Mouse (Mus musculus) large intestine, adult 2 months (tissue): ENCODE results near the gene Spns2. TPM values are rescaled to one million over a fixed set of nuclear protein-coding genes. Genes with fewer than 3 reads are reported as not detected.

Experiments
- DNase-seq: peaks from one replicate; pipeline ENCODE4 v3.0.0-alpha.2; 2012; ENCODE audit warnings: low read depth, low spot score
- WGBS: fragments of 180-500 bp; shearing (Covaris S2); methylation state at CpG from one replicate; pipeline ENCODE4 v1.1.7; 2018; 5-methylcytosine and 5-hydroxymethylcytosine counted together
- polyA plus RNA-seq: library from polyadenylated mRNA; depleted of rRNA; stranded (reverse); fragments of >200 nt; gene quantifications from 2 replicates; pipeline ENCODE4 v1.2.3, GENCODE M21; 2012

Gene Spns2
- polyA plus RNA-seq, 1 experiment, result 15.1 TPM

- no peak for DNase-seq
- 34% methylated on average over 5 of the region's 5 CpGs for WGBS
These were observed 12.5 kb downstream of the Spns2 start for GRCm38 (mm10) chr11:72477182-72477581.

DNA sequence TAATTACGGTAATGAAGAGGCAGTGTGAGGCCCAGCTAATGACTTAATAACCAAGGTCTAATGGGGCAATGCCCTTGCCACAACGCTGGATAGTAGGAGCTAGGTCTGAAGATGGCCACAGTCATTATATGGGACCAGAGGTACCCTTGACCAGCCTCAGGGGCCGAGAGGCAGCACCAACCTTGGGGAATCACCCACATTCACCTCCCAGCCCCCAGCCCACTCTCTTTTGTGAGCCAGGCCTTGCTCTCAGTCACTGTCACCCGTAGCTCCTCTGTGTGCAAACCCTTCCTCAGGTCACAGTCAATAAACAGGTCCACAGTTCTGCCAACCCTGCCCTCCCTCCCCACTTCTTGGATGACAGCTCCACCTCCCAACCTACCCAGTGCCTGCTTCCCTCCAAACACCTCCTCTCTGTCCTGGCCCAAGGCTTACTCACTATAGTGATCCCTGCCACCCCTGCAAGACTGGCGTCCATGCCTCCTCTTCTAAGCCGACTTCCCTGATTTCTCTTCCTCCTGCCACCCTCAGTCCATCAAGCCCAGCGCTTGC, 13.6 kb downstream of the Spns2 start:
- 79% methylated on average over 7 of the region's 7 CpGs for WGBS

GRCm38 (mm10) chr11:72475408-72475807, 14.3 kb downstream of the Spns2 start:
- 81% methylated on average over 7 of the region's 7 CpGs for WGBS
- no peak for DNase-seq

More for the DNA sequence above, 13.6 kb downstream of the Spns2 start:
- no peak for DNase-seq

- no peak for DNase-seq
- 73% methylated on average over 3 of the region's 3 CpGs for WGBS
These were observed 14.8 kb downstream of the Spns2 start for GRCm38 (mm10) chr11:72474926-72475325.

DNA sequence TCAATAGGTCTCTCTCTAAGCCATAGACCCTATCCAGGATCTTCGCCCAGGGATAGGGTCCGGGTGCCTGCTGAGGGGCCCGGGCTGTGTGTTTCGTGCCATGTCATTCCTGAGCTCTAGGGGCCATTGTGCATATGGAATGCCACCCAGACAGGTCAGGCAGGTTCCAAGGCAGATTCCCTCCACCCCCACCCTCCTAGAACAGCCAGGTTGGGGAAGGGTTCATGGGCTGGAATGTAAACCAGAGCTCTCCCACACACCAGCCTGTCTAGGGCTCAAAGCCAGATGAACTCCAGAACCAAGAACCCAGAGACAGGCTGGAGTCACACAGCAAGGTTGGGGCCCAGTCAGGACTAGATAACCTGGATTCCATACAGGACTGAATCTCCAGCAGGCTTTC, 16.2 kb downstream of the Spns2 start:
- DNase-seq, result no peak
- 52% methylated on average over 4 of the region's 4 CpGs for WGBS

DNA sequence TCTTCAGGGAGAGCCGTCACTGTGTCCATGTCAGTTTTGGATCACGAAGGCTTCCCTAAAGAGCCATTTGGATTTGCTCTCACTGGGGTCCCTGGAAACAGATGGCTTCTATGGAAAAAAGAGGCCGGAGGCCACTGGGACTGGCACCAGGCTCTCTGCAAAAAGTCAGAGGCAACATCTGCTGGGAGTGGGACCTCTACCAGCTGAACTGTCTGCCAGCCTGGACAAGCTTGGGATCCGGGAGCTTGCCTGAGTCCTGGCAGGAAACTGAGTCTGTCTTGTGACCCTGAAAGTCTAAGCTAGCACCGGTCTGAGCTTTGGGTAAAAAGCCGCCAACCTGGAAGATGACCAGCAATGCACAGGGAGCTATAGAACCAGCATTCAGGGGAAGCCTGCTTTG, 18.3 kb downstream of the Spns2 start:
- WGBS, result 86% methylated on average over 6 of the region's 6 CpGs
- no peak for DNase-seq

GRCm38 (mm10) chr11:72470004-72470403, 19.7 kb downstream of the Spns2 start:
- WGBS, result 65% methylated on average over 4 of the region's 4 CpGs
- DNase-seq, result no peak

DNA sequence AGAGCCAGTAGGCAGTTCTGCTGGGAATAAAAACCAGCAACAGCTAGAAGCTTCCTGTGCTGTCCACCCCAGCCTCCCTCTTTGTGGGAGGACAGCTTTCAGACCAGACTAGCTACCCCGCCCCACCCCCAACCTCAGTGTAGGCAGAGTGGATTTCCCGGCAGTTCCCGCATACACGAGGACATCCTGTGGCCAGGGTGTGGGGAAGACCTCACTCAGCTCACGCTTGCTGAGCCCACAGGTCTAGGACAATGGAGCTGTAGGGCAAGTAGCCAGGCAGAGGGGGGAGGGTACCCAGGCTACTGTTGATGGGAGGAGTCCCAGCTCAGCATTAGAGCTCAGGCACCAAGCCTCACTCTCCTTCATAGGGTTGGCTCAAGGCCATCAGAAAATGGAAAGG, 20.5 kb downstream of the Spns2 start:
- WGBS, result 17% methylated on average over 5 of the region's 5 CpGs

DNA sequence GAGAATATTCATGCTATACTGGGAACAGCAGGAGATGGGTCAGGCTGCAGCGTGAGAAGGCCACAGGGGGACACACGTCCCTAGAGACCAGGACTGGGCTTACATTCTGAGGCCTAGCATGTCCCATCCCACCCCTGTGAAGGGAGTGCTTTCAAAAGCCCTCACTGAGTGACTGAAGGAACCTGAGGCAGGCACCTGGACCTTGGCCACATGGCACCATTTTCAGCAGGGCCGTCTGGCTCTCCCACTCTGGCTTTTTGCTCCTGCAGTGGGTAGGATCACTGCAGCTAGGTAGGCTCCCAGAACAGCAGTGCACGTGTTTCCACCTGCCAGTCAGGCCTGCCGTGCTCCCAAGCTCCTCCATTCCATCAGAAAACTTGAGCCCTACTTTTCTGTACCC, 21.2 kb downstream of the Spns2 start:
- no peak for DNase-seq
- 60% methylated on average over 5 of the region's 5 CpGs for whole genome bisulfite sequencing

More for the DNA sequence above, 20.5 kb downstream of the Spns2 start:
- no peak for DNase-seq

DNA sequence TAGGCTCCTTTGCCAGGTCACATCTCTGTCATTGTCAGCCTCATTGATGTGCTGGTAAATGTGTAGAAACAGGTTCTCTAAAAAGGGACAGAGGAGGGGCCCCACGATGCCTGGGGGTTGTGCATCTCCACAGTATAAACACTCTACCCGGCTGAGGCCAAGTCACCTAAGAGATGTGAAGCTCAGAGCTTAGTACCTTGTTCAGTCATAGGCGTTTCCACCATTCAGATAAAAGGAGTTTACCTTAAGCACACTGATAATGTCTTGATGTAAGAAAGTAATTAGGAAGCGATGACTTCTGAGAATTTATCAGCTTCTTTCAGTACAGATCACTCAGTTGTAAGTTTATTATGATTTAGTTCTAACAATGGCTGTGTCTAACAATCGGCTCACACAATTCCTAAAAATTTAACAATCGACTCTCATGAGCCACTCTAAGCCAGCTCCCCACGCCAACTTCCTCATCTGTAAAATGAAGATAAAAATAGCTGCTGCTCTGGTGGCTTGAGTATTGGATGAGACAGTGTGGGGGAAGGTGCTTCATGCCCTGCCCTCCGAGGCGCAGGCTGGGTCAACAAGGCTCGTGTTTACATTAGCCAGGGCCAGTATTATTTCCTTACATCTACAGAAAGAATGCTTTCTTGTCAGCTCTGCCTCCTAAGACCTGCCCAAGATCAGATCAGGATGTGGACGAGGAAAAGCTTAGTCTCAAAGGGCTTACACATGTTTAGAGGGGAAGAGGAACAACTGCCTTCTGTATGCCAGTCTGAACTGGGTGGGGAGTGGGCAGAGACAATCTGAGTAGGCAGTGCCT, 22.8 kb downstream of the Spns2 start:
- WGBS, result 4% methylated on average over 11 of the region's 11 CpGs
- DNase-seq, result no peak

DNA sequence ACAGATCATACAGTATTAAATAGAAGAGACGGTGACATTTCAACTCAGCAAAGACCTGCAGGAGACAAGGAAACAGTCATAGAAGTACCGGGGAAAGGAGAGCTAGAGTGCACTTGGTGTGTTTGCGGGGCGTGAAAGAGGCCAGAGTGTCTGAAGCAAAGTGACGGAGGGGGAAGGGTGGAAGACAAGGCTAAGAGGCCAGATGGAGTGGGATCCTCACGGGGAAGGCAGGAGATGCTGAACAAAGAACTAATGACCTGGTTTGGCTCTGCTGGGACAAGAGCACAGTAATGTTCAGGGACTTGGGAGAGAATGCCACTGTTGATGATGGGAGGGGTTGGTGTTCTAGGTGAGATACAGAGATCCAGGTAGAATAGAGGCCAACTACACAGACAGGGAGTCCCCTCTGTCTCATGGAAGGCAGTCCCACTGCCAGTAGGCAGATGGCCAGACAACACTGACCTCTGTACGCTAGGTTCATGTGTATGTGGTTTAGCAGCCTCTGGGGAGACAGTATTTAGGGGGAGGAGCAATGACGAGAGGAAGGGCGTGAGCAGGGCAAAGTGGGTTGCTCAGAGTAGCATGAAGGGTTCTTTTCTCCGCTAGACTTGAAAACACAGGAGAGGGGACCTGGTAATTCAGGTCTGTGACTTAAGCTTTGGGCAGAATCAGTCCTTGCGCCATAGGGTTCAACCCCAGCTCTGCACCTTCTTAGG, 23.6 kb downstream of the Spns2 start:
- WGBS, result 33% methylated on average over 11 of the region's 11 CpGs
- DNase-seq, result no peak

DNA sequence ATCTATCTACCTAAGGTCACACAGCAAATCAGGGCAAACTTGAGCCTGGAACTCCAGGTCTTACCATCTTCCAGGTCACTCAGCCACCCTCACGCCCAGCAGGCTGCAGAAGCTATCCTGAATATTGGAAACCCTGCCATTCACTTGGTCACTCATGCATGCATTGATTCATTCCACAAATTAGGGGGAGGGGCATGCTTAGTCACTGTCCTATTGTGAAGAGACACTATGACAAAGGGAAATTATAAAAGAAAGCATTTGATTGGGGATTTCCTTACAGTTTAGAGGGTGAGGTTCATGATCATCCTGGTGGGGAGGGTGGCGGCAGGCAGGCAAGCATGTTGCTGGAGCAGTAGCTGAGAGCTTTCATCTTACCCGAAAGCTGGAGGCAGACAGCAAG, 24.9 kb downstream of the Spns2 start:
- no peak for DNase-seq
- WGBS, result 63% methylated on average over 3 of the region's 3 CpGs

DNA sequence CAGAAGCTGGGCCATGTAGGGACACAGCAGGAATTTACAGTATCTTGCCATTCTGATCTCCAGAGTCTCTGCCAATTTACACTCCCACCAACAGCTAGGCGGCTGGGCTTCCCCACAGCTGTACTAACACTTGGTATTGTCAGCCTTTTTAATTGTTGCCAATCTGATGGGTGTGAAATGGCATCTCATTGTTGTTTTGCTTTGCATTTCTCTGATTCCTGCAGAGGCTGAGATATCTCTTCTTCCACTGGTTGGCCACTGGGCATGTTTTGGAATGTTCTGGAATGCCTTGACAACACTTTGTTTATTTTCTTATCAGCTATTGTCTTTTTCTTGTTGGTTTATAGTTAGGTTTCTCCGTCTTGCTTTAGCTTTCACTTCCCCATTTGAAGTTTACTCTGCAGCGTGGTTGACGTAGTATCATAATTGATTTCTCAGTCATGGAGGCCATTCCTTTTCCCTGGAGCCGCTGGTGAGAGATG, 28.2 kb downstream of the Spns2 start:
- WGBS, result 29% methylated on average over 5 of the region's 5 CpGs
- DNase-seq, result no peak

GRCm38 (mm10) chr11:72458502-72458901, 31.2 kb downstream of the Spns2 start:
- WGBS, result 81% methylated on average over 3 of the region's 3 CpGs
- DNase-seq, result no peak

- 72% methylated on average over 12 of the region's 12 CpGs for WGBS
- DNase-seq, result no peak
These were observed 31.7 kb downstream of the Spns2 start for GRCm38 (mm10) chr11:72457995-72458496.

GRCm38 (mm10) chr11:72455694-72456093, 34.0 kb downstream of the Spns2 start:
- DNase-seq, result no peak
- WGBS, result 67% methylated on average over 5 of the region's 5 CpGs

DNA sequence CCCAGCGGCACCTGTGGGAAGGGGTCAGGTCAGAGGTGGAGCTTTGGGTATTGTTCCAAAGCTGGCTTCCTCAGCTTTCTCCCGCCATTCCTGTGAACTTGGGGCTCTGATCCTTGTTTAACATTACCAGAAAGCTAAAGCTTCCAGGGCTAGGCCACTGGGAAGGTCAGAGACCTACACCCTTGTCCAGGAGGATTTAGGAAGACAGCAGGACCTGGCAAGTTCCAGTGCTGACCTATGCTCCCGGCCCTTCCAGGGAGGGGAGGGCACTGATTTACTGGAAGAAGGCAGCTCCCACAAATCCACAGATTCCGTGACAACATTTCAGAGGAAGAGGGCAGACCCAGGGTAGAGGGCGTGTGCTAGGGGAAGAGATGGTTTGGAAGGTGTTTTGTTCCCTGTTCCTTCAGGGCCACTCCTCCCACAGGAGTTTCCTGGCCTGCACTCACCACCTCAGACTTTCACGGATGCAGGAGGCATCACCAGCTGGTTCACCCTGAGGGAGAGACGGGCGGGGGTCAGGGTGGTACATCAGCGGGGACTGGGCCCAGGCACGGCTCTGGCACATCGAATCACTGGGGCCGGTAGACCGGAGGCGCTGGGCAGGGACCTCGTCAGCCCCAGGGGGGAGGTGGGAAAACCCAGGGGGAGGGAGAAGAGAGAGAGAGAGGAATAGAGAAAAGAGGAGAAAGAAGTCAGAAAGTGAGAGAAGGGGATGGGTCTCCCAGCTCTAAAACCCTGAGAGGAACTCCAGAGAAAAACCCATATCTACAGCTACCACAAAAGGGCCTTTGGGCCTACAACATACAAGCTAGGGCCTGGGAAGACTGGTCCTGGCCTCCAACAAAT, 36.4 kb downstream of the Spns2 start:
- no peak for DNase-seq
- 68% methylated on average over 15 of the region's 15 CpGs for WGBS

DNA sequence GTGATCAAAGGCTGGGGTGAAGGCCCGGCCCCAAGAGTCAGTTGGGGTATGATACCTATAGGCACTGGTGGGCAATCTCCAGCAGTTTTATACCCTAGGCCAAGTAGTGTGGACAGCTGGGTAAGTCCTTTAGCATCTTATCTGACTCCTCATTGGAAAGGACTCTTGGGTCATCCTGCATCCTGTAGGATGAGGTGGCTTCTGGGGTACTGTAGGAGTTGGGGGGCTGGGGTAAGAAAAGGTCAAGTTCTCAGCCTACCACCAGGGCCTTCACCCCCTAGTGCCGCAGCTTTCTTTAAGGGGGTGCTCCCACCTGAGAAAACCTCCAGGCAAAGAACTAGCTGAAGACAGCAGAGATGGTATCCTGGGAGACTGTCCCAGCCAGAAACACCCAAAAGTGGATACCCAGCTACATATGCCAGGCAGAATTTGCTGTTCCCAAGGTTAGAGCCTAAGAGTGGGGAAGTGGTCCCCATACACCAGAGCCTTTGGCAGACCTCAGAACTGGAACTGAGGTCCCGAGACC, 37.5 kb downstream of the Spns2 start:
- 89% methylated on average over 3 of the region's 3 CpGs for WGBS
- no peak for DNase-seq

DNA sequence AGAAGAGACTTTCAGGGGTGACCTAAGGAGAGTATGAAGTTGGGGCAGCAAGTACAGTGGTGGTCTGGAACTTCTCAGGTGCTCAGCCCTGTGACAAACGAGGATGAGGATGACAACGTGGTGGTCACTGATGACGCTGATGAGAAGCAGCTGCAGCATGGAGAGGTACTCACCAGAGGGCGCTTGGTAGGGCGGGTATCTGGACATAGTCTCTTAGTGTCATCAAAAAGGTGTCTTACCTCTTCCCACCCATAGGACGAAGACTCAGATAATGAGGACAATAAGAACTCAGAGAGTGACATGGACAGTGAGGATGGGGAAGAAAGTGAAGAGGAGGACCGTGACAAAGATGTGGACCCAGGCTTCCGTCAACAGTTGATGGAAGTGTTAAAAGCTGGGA, 42.2 kb downstream of the Spns2 start:
- 78% methylated on average over 8 of the region's 8 CpGs for WGBS
- no peak for DNase-seq
